Mouse (Mus musculus): ENCODE results near the gene Gm42906. TPM values are rescaled to one million over a fixed set of nuclear protein-coding genes. Genes with fewer than 3 reads are reported as not detected.

Gene Gm42906
- polyA plus RNA-seq, 1 experiment from 2014 or later = not detected

DNA sequence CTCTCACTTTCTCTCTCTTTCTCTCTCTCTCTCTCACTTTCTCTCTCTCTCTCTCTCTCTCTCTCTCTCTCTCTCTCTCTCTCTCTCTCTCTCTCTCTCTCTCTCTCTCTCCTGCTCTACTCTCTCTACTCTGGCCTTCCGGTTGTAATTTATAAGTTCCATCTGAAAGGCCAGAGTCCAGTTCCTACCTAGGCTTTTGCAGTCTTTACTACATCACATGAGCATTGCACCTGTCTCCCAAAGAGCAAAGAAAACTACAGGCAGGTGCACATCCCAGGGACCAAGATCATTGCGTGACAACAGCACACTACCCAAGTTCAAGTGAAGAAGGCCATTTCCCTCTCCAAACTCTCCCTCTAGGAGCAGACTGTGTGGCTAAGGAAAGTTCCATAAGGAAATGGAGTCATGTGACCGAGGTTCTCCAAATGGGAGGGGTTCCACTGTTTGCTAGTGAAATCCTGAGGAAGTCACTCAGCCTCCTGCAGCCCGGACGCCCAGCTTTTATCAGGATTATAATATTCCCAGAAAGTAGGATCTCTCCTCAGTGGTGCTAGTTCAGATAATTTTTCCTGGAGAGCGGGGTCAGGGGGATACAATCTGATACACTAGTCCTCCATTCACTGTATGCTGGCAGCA is 262.5 kb downstream of the Gm42906 start:
- 91% methylated on average over 6 of the region's 6 CpGs for WGBS
- H3K27ac ChIP-seq (replicated peaks) = no peak overlapping the region
- no peaks in the 10 kb centered on the region for H3K9me3 ChIP-seq (replicated peaks)
- DNase-seq (ENCODE audit: low spot score) = no peak
- no peak overlapping the region for H3K4me3 ChIP-seq
- H3K27me3 ChIP-seq (ENCODE audit: low read depth, poor library complexity, severe bottlenecking) = no peaks in the 10 kb centered on the region
- H3K36me3 ChIP-seq = no peaks in the 10 kb centered on the region
- peaks cover 8% of the 10 kb centered on the region for H3K4me1 ChIP-seq

DNA sequence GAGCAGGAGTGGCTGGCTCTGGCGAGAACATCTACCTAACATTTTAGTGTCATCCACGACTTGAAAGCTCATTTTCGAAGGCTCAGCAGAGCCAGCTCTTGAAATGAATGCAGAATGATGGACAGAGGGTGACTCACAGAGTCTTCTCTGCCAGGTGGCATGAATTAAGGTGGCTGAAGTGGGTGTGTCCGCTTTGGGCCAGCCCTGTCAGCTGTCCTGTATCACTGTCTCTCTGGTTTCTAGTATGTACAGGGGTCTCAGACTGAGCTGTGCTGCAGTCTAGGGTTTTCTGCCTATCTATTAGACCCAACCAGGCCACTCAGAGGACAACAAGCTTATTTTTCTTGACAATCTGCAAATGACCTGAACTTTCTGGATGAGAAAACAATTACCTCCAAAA is 263.1 kb downstream of the Gm42906 start:
- H3K9me3 ChIP-seq (replicated peaks) = no peaks in the 10 kb centered on the region
- H3K27ac ChIP-seq (replicated peaks) = no peak overlapping the region
- H3K27me3 ChIP-seq (ENCODE audit: low read depth, poor library complexity, severe bottlenecking) = no peaks in the 10 kb centered on the region
- no peaks in the 10 kb centered on the region for H3K36me3 ChIP-seq
- DNase-seq (ENCODE audit: low spot score) = no peak
- H3K4me1 ChIP-seq = peaks cover 8% of the 10 kb centered on the region
- H3K4me3 ChIP-seq = no peak overlapping the region
- 86% methylated on average over 4 of the region's 4 CpGs for WGBS

GRCm38 (mm10) chr5:151162642-151163041 is 265.3 kb downstream of the Gm42906 start:
- Histone ChIP-seq H3K4me3 (no peak overlapping the region), H3K9me3 (replicated peaks) (no peaks in the 10 kb centered on the region), H3K27ac (replicated peaks) (no peak overlapping the region), H3K36me3 (no peaks in the 10 kb centered on the region), H3K4me1 (peaks cover 8% of the 10 kb centered on the region), H3K27me3 (ENCODE audit: low read depth, poor library complexity, severe bottlenecking) (no peaks in the 10 kb centered on the region)
- 92% methylated on average over 3 of the region's 3 CpGs for WGBS
- DNase-seq (ENCODE audit: low spot score) = no peak

DNA sequence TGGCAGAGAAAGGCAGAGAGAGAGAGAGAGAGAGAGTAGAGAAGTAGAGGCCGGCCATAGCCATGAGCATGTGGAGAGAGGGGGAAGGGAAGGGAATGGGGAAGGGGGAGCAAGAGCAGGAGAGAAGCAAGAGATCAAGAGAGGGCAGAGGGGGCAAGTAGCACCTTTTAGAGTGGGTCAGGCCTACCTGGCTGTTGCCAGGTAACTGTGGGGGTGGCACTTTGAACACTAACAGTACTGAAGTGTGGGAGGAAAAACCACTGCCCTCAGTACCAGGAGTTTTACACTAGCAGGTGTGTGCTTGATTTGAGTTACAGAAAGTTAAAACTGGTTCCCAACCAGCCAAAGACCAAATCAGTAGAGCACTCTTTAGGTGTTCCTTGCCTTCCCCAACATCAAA is 272.7 kb downstream of the Gm42906 start:
- WGBS = 70% methylated on average over 1 of the region's 1 CpGs
- DNase-seq (ENCODE audit: low spot score) = no peak

GRCm38 (mm10) chr5:151154780-151155179 is 273.2 kb downstream of the Gm42906 start:
- no peak for DNase-seq (ENCODE audit: low spot score)
- WGBS = 51% methylated on average over 3 of the region's 3 CpGs
- 0 out of 2 replicates have a peak overlapping the region, but pooled peaks have one; percentile 38 for H3K27ac ChIP-seq (replicated peaks)

More for the DNA sequence above, 272.7 kb downstream of the Gm42906 start:
- Histone ChIP-seq H3K36me3 (no peaks in the 10 kb centered on the region), H3K4me3 (no peak overlapping the region), H3K4me1 (peaks cover 10% of the 10 kb centered on the region), H3K9me3 (replicated peaks) (no peaks in the 10 kb centered on the region), H3K27ac (replicated peaks) (0 out of 2 replicates have a peak overlapping the region, but pooled peaks have one; percentile 38), H3K27me3 (ENCODE audit: low read depth, poor library complexity, severe bottlenecking) (no peaks in the 10 kb centered on the region)

DNA sequence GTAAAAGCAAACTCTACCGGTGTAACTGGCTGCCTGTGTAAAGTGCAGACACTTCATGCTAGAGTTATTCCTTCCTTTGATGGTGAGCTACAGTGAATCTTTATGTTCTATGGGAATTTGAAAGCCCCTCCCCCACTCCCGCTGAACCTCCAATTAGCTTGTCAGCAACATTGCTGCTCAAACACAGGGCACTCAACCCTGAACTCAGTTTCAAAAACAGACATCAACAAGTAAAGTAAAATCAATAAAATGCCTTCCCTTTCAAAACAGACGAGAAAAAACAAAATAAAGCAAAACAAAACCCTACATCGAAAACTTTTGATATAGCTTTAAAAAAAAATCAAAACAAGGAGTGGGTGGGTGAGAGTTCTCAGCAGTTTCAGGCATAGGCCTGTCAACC is 273.9 kb downstream of the Gm42906 start:
- WGBS = 87% methylated on average over 4 of the region's 4 CpGs
- Histone ChIP-seq H3K4me3 (no peak overlapping the region), H3K36me3 (no peaks in the 10 kb centered on the region), H3K4me1 (peaks cover 10% of the 10 kb centered on the region), H3K27ac (replicated peaks) (no peak overlapping the region), H3K27me3 (ENCODE audit: low read depth, poor library complexity, severe bottlenecking) (no peaks in the 10 kb centered on the region), H3K9me3 (replicated peaks) (no peaks in the 10 kb centered on the region)
- no peak for DNase-seq (ENCODE audit: low spot score)

More at GRCm38 (mm10) chr5:151154780-151155179, 273.2 kb downstream of the Gm42906 start:
- H3K27me3 ChIP-seq (ENCODE audit: low read depth, poor library complexity, severe bottlenecking) = no peaks in the 10 kb centered on the region
- no peak overlapping the region for H3K4me3 ChIP-seq
- no peaks in the 10 kb centered on the region for H3K9me3 ChIP-seq (replicated peaks)
- no peaks in the 10 kb centered on the region for H3K36me3 ChIP-seq
- H3K4me1 ChIP-seq = peaks cover 10% of the 10 kb centered on the region

GRCm38 (mm10) chr5:151151549-151151948 is 276.4 kb downstream of the Gm42906 start:
- WGBS = 94% methylated on average over 9 of the region's 9 CpGs
- no peak for DNase-seq (ENCODE audit: low spot score)
- Histone ChIP-seq H3K27ac (replicated peaks) (no peak overlapping the region), H3K4me3 (no peak overlapping the region), H3K9me3 (replicated peaks) (no peaks in the 10 kb centered on the region), H3K4me1 (peaks cover 10% of the 10 kb centered on the region), H3K36me3 (no peaks in the 10 kb centered on the region), H3K27me3 (ENCODE audit: low read depth, poor library complexity, severe bottlenecking) (no peaks in the 10 kb centered on the region)

GRCm38 (mm10) chr5:151149509-151149908 is 278.5 kb downstream of the Gm42906 start:
- Histone ChIP-seq H3K27ac (replicated peaks) (no peak overlapping the region), H3K4me1 (peaks cover 2% of the 10 kb centered on the region; the same call in 1 of the 2 replicates), H3K9me3 (replicated peaks) (no peaks in the 10 kb centered on the region), H3K4me3 (no peak overlapping the region), H3K36me3 (no peaks in the 10 kb centered on the region), H3K27me3 (ENCODE audit: low read depth, poor library complexity, severe bottlenecking) (no peaks in the 10 kb centered on the region)
- 78% methylated on average over 8 of the region's 8 CpGs for WGBS
- no peak for DNase-seq (ENCODE audit: low spot score)

- 91% methylated on average over 4 of the region's 4 CpGs for WGBS
- DNase-seq (ENCODE audit: low spot score) = no peak
- H3K27me3 ChIP-seq (ENCODE audit: low read depth, poor library complexity, severe bottlenecking) = no peaks in the 10 kb centered on the region
- no peaks in the 10 kb centered on the region for H3K9me3 ChIP-seq (replicated peaks)
- no peaks in the 10 kb centered on the region for H3K36me3 ChIP-seq
- H3K27ac ChIP-seq (replicated peaks) = no peak overlapping the region
- peaks cover 13% of the 10 kb centered on the region for H3K4me1 ChIP-seq
- H3K4me3 ChIP-seq = no peak overlapping the region
Measured at GRCm38 (mm10) chr5:151148079-151148478, 279.9 kb downstream of the Gm42906 start.

DNA sequence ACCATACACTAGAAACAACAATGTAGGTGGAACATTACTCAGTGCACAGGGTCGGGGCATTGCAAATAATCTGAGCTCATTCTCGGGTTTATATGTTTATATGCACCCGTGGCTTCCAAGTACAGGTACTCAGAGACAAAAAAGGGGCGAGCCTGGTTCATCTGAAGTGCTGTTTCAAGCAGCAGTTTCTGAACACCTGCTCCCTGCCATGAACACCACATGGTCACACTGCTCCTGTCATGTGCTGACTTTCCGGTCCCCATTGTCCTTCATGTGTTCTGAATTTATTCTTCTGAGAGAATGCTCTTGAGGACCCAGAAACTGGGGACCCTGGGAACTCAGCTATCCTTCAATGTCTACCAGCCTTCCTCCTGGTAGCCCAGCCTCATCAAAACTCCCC is 282.2 kb downstream of the Gm42906 start:
- Histone ChIP-seq H3K27ac (replicated peaks) (no peak overlapping the region), H3K4me3 (no peak overlapping the region), H3K36me3 (no peaks in the 10 kb centered on the region), H3K27me3 (ENCODE audit: low read depth, poor library complexity, severe bottlenecking) (no peaks in the 10 kb centered on the region), H3K9me3 (replicated peaks) (no peaks in the 10 kb centered on the region), H3K4me1 (peaks cover 29% of the 10 kb centered on the region)
- 88% methylated on average over 5 of the region's 5 CpGs for WGBS
- no peak for DNase-seq (ENCODE audit: low spot score)

DNA sequence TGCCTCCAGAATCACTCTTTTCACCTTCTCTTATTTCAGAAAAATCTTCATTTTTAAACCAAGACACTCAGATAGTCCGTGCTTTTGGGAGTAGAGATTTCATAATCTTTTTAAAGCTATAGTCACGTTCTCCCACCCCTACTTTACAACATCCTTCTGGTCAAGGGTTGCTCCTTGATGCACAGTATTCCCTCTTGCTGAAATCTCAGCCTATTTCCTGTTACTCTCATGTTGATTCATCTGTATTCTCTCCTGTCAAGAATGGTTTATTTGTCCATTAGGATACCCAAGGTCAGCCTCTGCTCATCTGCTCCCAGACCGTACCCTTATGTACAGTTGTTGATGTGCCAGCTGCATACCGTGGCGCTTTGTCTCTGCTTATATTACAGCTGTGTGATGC is 284.0 kb downstream of the Gm42906 start:
- WGBS = 84% methylated on average over 5 of the region's 5 CpGs
- Histone ChIP-seq H3K27ac (replicated peaks) (peak overlapping the region; percentile 82; the same call in 1 of the 2 replicates), H3K4me3 (no peak overlapping the region), H3K27me3 (ENCODE audit: low read depth, poor library complexity, severe bottlenecking) (no peaks in the 10 kb centered on the region), H3K9me3 (replicated peaks) (no peaks in the 10 kb centered on the region), H3K36me3 (no peaks in the 10 kb centered on the region), H3K4me1 (peaks cover 29% of the 10 kb centered on the region)
- no peak for DNase-seq (ENCODE audit: low spot score)

- Histone ChIP-seq H3K9me3 (replicated peaks) (no peaks in the 10 kb centered on the region), H3K4me3 (no peak overlapping the region), H3K27me3 (ENCODE audit: low read depth, poor library complexity, severe bottlenecking) (no peaks in the 10 kb centered on the region), H3K36me3 (no peaks in the 10 kb centered on the region), H3K4me1 (peaks cover 29% of the 10 kb centered on the region), H3K27ac (replicated peaks) (peak overlapping the region; percentile 82)
- DNase-seq (ENCODE audit: low spot score) = peak; percentile 36
- 17% methylated on average over 11 of the region's 11 CpGs for WGBS
Measured at GRCm38 (mm10) chr5:151142671-151143601, 285.0 kb downstream of the Gm42906 start.

DNA sequence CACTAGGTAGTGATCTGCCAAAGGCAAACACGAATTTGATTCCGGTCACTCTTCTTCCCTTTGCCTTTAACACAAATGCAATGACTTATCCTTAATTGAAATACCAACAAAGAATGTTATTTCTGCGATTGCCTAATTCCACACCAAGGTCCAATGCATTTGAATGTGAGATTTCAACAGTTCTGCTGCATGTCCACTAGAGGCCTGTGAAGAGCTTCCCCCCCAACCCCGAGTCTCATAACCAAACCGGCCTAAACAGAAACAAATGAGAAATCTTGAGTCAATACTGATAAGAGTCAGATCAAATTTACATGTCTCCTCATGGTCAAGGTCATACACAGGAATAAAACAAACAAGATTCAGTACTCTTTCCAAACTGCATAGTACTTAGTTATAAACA is 285.7 kb downstream of the Gm42906 start:
- 52% methylated on average over 5 of the region's 5 CpGs for WGBS
- Histone ChIP-seq H3K4me1 (peaks cover 29% of the 10 kb centered on the region), H3K4me3 (no peak overlapping the region), H3K27me3 (ENCODE audit: low read depth, poor library complexity, severe bottlenecking) (no peaks in the 10 kb centered on the region), H3K27ac (replicated peaks) (peak overlapping the region; percentile 82; the same call in 1 of the 2 replicates), H3K9me3 (replicated peaks) (no peaks in the 10 kb centered on the region), H3K36me3 (no peaks in the 10 kb centered on the region)
- DNase-seq (ENCODE audit: low spot score) = peak; percentile 26
